Mouse (Mus musculus): Measurements from ENCODE around the gene Diexf.
A peak's percentile ranks its signal among the peaks of the same experiment; 100 is the strongest.

Gene Diexf

GRCm38 (mm10) chr1:193138087-193138486, 8.0 kb upstream of the Diexf start:
- DNase-seq = no peak

- DNase-seq = peak in 1 of 2 experiments; percentile 20
Observed at GRCm38 (mm10) chr1:193133726-193134125, 3.7 kb upstream of the Diexf start.

GRCm38 (mm10) chr1:193132385-193132784, 2.3 kb upstream of the Diexf start:
- no peak for DNase-seq

GRCm38 (mm10) chr1:193131311-193131948, 1.4 kb upstream of the Diexf start:
- DNase-seq = no peak

GRCm38 (mm10) chr1:193130839-193131238, 767 bp upstream of the Diexf start:
- no peak for DNase-seq

GRCm38 (mm10) chr1:193130456-193130825, 369 bp upstream of the Diexf start:
- DNase-seq = no peak

- no peak for DNase-seq
Observed at GRCm38 (mm10) chr1:193129321-193129720, 751 bp downstream of the Diexf start.

- DNase-seq = no peak
Observed at GRCm38 (mm10) chr1:193128055-193128454, 2.0 kb downstream of the Diexf start.

- DNase-seq = no peak
Observed at GRCm38 (mm10) chr1:193125835-193126234, 4.2 kb downstream of the Diexf start.

GRCm38 (mm10) chr1:193123290-193123689, 6.8 kb downstream of the Diexf start:
- DNase-seq = no peak

- DNase-seq = no peak
Observed at GRCm38 (mm10) chr1:193122793-193123192, 7.3 kb downstream of the Diexf start.

- no peak for DNase-seq
Observed at GRCm38 (mm10) chr1:193112093-193112492, 18.0 kb downstream of the Diexf start.

GRCm38 (mm10) chr1:193102996-193103395, 27.1 kb downstream of the Diexf start:
- no peak for DNase-seq

GRCm38 (mm10) chr1:193102556-193102955, 27.5 kb downstream of the Diexf start:
- DNase-seq = no peak

- no peak for DNase-seq
Observed at GRCm38 (mm10) chr1:193102029-193102428, 28.0 kb downstream of the Diexf start.

- DNase-seq = no peak
Observed at GRCm38 (mm10) chr1:193098946-193099345, 31.1 kb downstream of the Diexf start.

- no peak for DNase-seq
Observed at GRCm38 (mm10) chr1:193093596-193093995, 36.5 kb downstream of the Diexf start.

- no peak for DNase-seq
Observed at GRCm38 (mm10) chr1:193092771-193093170, 37.3 kb downstream of the Diexf start.

GRCm38 (mm10) chr1:193090894-193091293, 39.2 kb downstream of the Diexf start:
- DNase-seq = no peak

GRCm38 (mm10) chr1:193090211-193090871, 39.7 kb downstream of the Diexf start:
- no peak for DNase-seq

- no peak for DNase-seq
Observed at GRCm38 (mm10) chr1:193089683-193090082, 40.4 kb downstream of the Diexf start.

GRCm38 (mm10) chr1:193089211-193089610, 40.9 kb downstream of the Diexf start:
- DNase-seq = no peak

GRCm38 (mm10) chr1:193086842-193087476, 43.1 kb downstream of the Diexf start:
- no peak for DNase-seq

Data from kidney, postnatal 36 days (tissue).